Mouse (Mus musculus) cortical plate, adult 2 months (tissue): ENCODE results near the gene Ube4b.

ENCODE experiments used
- CTCF ChIP-seq: fragments of 200-500 bp; IDR thresholded peaks from 2 replicates; pipeline ENCODE4 v1.5.1; 2011; ENCODE audit warnings: mild to moderate bottlenecking, control low read depth, low read length; ENCODE audit not compliant: insufficient read depth; ENCODE audit errors: extremely low read depth
- POLR2A ChIP-seq: fragments of 200-500 bp; IDR thresholded peaks from 2 replicates; pipeline ENCODE4 v1.6.1; 2011; ENCODE audit warnings: mild to moderate bottlenecking, low read length, control low read depth; ENCODE audit not compliant: insufficient read depth; ENCODE audit errors: extremely low read depth

DNA sequence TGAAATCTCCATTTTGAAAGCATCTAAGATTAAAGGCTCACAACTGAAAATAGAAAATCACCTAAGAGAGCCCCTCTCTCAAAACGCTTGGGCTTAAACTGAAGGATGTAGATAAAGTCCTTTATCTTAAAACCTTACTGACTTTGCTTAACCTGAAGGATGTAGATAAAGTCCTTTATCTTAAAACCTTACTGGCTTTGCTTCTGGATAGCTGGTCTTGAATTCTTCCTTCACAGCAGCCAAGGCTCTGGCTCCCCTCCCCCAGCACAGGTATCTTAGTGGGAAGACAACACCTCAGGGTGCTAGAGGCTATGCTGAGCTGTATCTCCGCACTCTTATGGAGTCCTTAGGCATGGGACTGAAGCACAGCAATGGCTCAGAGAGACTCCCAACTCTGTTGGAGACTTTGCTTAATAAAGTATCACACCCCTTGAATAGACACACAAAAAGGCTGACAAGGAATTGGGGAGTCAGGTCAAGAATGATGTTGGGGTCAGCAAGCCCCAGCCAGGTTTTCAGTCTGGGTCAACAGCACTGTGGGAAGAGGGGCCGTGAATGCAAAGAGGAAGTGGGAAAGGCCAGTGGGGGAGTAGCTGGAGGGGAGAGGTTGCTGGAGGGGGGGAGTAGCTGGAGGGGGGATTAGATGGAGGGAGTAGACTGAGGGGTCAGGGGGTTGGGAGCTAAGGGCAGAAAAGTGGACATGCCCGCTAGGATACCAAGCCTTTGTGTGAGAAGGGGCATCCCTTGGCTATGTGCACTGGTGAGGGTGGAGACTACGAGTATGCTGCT lies 86.9 kb downstream of the Ube4b start:
- TF ChIP-seq CTCF (no peak), POLR2A (no peak)
